Mouse (Mus musculus): ENCODE results near the gene Tead4. TPM values are rescaled to one million over a fixed set of nuclear protein-coding genes. Genes with fewer than 3 reads are reported as not detected.
"Not testable (repeated sequence)": the region's sequence is repeated elsewhere in the genome, so short reads cannot be mapped to it uniquely, and the experiment has no call there.

The Tead4 gene
- polyA plus RNA-seq, 1 experiment from 2014 or later: 1.7 TPM

DNA sequence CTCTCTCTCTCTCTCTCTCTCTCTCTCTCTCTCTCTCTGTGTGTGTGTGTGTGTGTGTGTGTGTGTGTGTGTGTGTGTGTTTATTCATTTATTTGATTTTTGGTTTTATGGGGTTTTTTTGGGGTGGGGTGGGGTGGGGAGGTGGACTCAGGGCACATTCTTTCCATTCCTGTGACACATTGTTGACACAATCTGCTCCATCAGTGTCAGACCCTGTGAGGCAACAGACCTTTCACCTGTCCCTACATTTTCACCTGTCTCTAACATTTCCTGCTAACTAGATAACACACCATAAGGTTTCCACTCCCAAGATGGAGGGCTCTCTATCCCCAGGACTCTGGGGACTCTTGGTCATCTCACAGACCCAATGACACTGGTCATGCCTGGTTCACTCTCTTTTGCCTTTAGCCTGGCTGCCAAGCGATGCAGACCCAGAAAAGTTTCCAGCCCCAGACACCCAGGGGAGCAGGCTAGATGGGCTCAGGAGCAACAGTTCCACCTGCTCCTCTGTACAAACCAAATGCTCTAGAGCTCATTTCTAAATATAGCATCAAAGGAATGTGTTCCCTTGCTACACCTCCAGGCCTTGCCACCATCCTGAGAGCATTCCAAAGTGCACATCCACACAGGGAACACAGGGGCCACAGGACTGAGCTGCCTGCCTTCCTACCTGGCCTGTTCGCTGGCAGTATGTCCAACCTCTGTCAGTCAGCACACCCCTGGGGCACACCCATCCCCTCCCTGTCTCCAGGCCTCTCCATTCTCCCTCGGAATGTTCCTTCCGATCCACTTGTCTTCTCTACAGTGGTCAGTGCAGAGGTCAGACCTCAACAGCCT lies 75.4 kb downstream of the Tead4 start:
- WGBS: 68% methylated on average over 4 of the region's 4 CpGs
- no peaks in the 10 kb centered on the region for H3K27me3 ChIP-seq (ENCODE audit: low read depth, poor library complexity, severe bottlenecking)
- no peaks in the 10 kb centered on the region for H3K36me3 ChIP-seq
- H3K4me3 ChIP-seq: no peak overlapping the region
- H3K4me1 ChIP-seq: peaks cover 4% of the 10 kb centered on the region; the same call in 1 of the 2 replicates
- no peaks in the 10 kb centered on the region for H3K9me3 ChIP-seq (replicated peaks)
- H3K27ac ChIP-seq (replicated peaks): no peak overlapping the region
- DNase-seq (ENCODE audit: low spot score): no peak

DNA sequence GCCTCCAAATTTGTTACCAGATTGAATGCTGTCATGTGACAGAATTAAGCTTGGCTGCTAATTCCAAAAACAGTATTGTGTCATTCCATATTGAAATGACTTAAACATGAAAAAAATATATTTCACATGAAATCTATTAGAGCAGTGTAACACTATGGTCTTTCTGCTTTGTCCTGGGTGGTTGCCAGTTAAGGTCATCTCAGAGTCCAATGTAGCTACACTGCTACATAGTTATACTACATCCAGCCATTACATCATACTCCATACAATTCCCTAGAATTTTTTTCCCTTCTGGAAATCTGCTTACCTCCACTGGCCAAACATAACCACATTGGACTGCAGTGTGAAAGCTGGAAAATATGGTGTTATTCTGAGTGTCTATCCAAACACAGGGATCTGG lies 77.5 kb downstream of the Tead4 start:
- no peaks in the 10 kb centered on the region for H3K36me3 ChIP-seq

GRCm38 (mm10) chr6:128215004-128215403 lies 85.6 kb downstream of the Tead4 start:
- H3K4me1 ChIP-seq; H3K27me3 ChIP-seq (ENCODE audit: low read depth, poor library complexity, severe bottlenecking); H3K36me3 ChIP-seq; H3K4me3 ChIP-seq; H3K27ac ChIP-seq (replicated peaks); DNase-seq (ENCODE audit: low spot score); H3K9me3 ChIP-seq (replicated peaks): not testable (repeated sequence)
- WGBS: 88% methylated on average over 4 of the region's 4 CpGs

More for the DNA sequence above, 77.5 kb downstream of the Tead4 start:
- H3K27ac ChIP-seq (replicated peaks): no peak overlapping the region
- H3K9me3 ChIP-seq (replicated peaks): no peaks in the 10 kb centered on the region
- DNase-seq (ENCODE audit: low spot score): no peak
- H3K4me1 ChIP-seq: peaks cover 4% of the 10 kb centered on the region; the same call in 1 of the 2 replicates
- H3K27me3 ChIP-seq (ENCODE audit: low read depth, poor library complexity, severe bottlenecking): no peaks in the 10 kb centered on the region
- H3K4me3 ChIP-seq: no peak overlapping the region

- H3K9me3 ChIP-seq (replicated peaks); H3K27ac ChIP-seq (replicated peaks); DNase-seq (ENCODE audit: low spot score); H3K4me1 ChIP-seq; H3K36me3 ChIP-seq; H3K27me3 ChIP-seq (ENCODE audit: low read depth, poor library complexity, severe bottlenecking); H3K4me3 ChIP-seq: not testable (repeated sequence)
- WGBS: 92% methylated on average over 1 of the region's 1 CpGs
These were observed 91.4 kb downstream of the Tead4 start for GRCm38 (mm10) chr6:128209199-128209598.

DNA sequence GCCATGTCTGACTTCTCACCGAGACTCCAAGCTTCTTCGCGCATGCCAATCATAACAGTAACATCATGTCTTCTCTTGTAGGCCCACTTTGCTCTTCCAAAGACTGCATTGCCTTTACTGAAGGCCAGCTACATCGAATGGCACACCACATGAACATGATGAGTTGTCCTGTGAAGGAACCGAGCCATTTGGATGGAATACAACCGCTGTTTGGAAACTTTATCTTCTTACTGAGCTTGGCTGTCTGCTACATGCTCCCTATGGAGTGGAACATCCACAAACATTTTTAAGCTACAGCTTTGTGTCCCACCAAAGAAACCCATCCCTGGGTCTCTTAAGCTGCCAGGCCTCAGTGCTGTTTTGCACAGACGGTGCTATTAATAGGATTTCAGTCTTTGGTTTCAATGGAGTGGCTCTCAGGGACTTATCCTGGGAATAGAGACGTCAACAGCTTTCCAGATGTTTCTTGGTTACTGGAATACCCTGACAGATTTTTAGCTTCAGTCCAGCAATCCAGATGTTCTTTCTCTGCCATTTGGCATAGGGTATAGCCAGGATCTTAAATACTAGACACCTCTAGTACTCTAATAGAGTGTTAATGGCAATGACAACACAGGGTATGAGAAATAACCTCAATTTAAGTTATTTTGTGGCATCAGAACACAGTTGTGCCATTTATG lies 92.0 kb downstream of the Tead4 start:
- H3K27ac ChIP-seq (replicated peaks): no peak overlapping the region
- H3K36me3 ChIP-seq: no peaks in the 10 kb centered on the region
- no peaks in the 10 kb centered on the region for H3K27me3 ChIP-seq (ENCODE audit: low read depth, poor library complexity, severe bottlenecking)
- no peak overlapping the region for H3K4me3 ChIP-seq
- no peaks in the 10 kb centered on the region for H3K4me1 ChIP-seq
- H3K9me3 ChIP-seq (replicated peaks): no peaks in the 10 kb centered on the region
- no peak for DNase-seq (ENCODE audit: low spot score)
- WGBS: 84% methylated on average over 8 of the region's 8 CpGs

- Histone ChIP-seq H3K36me3 (no peaks in the 10 kb centered on the region), H3K4me3 (no peak overlapping the region), H3K4me1 (peaks cover 14% of the 10 kb centered on the region), H3K27ac (replicated peaks) (no peak overlapping the region), H3K9me3 (replicated peaks) (no peaks in the 10 kb centered on the region), H3K27me3 (ENCODE audit: low read depth, poor library complexity, severe bottlenecking) (0 out of 2 replicates have a peak, but pooled peaks cover 4% of the 10 kb centered on the region)
- 81% methylated on average over 1 of the region's 1 CpGs for WGBS
- no peak for DNase-seq (ENCODE audit: low spot score)
These were observed 97.1 kb downstream of the Tead4 start for GRCm38 (mm10) chr6:128203557-128203956.

DNA sequence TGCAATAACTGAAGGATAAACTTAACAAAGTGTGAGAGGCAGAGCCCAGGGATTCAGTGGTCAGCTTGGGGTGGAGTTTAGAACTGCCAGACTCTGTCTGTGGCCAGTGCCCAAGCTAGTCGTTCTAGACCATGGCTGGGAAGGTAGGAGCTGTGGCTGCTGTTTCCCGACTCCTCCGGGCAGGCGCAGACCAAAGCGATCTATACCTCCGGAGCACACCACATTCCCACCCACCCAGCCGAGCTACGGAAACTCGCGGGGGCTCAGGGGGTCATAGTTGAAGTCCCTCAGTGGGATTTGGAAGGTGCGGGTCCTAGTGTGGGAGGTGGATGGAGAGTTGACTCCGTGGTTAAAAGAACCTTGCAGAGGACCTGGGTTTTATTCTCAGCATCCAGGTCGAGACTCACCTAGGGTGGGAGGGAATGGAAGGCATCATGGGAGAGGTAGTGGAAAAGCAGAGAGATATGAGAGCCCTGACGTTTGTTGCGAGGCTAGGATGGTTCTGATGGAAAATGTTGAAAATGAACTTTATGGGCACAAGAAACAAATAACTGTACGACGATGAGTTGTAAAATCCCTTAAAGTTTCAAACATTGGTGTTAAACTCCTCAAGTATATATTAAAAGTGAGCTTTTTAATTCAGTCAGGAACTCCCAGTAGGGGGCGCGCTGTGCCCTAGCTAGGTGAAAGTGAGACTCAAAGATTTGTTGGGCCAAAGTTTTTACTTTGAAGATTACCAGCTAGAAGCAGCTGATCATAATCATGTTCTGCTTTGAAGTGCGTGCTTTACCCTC lies 99.6 kb downstream of the Tead4 start:
- H3K9me3 ChIP-seq (replicated peaks): no peaks in the 10 kb centered on the region
- H3K4me1 ChIP-seq: peaks cover 14% of the 10 kb centered on the region
- peak overlapping the region; percentile 74 for H3K4me3 ChIP-seq
- H3K36me3 ChIP-seq: no peaks in the 10 kb centered on the region
- H3K27me3 ChIP-seq (ENCODE audit: low read depth, poor library complexity, severe bottlenecking): 0 out of 2 replicates have a peak, but pooled peaks cover 4% of the 10 kb centered on the region
- WGBS: 1% methylated on average over 20 of the region's 20 CpGs
- DNase-seq (ENCODE audit: low spot score): peak; percentile 53
- H3K27ac ChIP-seq (replicated peaks): peak overlapping the region; percentile 80

GRCm38 (mm10) chr6:128200116-128200846 lies 100.3 kb downstream of the Tead4 start:
- DNase-seq (ENCODE audit: low spot score): peak; percentile 99
- peak overlapping the region; percentile 80 for H3K27ac ChIP-seq (replicated peaks)
- H3K36me3 ChIP-seq: no peaks in the 10 kb centered on the region
- 0 out of 2 replicates have a peak, but pooled peaks cover 4% of the 10 kb centered on the region for H3K27me3 ChIP-seq (ENCODE audit: low read depth, poor library complexity, severe bottlenecking)
- H3K4me1 ChIP-seq: peaks cover 14% of the 10 kb centered on the region
- H3K9me3 ChIP-seq (replicated peaks): no peaks in the 10 kb centered on the region
- peak overlapping the region; percentile 74 for H3K4me3 ChIP-seq
- under 1% methylated on average over 54 of the region's 54 CpGs for WGBS

DNA sequence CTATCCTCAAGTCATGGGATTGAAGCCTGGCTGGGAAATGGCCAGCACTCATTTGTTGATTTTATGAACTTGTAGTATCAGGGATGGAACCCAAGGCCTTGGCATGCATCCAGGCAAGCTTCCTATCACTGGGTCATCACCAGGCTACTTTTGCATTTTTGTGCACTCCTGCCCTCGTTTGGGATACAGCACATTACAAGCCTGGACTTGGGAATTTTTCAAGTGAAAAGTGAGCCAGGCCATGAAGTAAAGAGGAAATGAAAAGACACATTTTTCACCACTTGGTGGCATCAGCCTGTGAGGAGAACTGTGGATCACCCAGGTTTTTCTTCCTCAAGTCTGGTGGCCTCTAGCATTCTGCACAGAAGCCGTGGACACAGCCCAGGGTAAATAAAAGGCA lies 117.1 kb downstream of the Tead4 start:
- Histone ChIP-seq H3K27me3 (ENCODE audit: low read depth, poor library complexity, severe bottlenecking) (no peaks in the 10 kb centered on the region), H3K4me3 (no peak overlapping the region), H3K4me1 (no peaks in the 10 kb centered on the region), H3K27ac (replicated peaks) (no peak overlapping the region), H3K36me3 (no peaks in the 10 kb centered on the region), H3K9me3 (replicated peaks) (no peaks in the 10 kb centered on the region)
- DNase-seq (ENCODE audit: low spot score): no peak
- 68% methylated on average over 2 of the region's 2 CpGs for WGBS

- no peak for DNase-seq (ENCODE audit: low spot score)
- H3K36me3 ChIP-seq: no peaks in the 10 kb centered on the region
- no peak overlapping the region for H3K4me3 ChIP-seq
- H3K27me3 ChIP-seq (ENCODE audit: low read depth, poor library complexity, severe bottlenecking): no peaks in the 10 kb centered on the region
- H3K4me1 ChIP-seq: no peaks in the 10 kb centered on the region
- no peaks in the 10 kb centered on the region for H3K9me3 ChIP-seq (replicated peaks)
- 78% methylated on average over 5 of the region's 5 CpGs for WGBS
- no peak overlapping the region for H3K27ac ChIP-seq (replicated peaks)
These were observed 119.4 kb downstream of the Tead4 start for GRCm38 (mm10) chr6:128181176-128181575.

- no peak for DNase-seq (ENCODE audit: low spot score)
- H3K36me3 ChIP-seq: no peaks in the 10 kb centered on the region
- WGBS: 95% methylated on average over 1 of the region's 1 CpGs
These were observed 121.0 kb downstream of the Tead4 start for GRCm38 (mm10) chr6:128179651-128180050.

DNA sequence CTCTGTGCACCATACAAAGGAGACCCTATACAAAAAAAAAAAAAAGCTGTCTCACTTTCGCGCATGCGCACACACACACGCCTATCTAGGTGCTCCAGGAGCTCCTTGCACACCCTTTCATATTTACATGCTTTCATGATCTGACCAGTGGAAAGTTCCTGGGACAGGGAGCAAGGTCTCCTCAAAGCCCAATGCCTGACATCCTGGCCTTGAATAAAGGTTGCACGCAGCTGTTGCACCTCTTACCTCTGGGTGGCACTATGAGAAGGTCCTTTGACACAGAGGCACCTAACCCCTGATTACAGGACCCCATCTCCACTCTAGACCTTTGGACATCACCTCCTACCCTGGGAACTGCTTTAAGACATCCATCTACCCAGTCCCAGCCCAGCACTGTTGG lies 121.4 kb downstream of the Tead4 start:
- Histone ChIP-seq H3K27me3 (ENCODE audit: low read depth, poor library complexity, severe bottlenecking) (no peaks in the 10 kb centered on the region), H3K4me1 (no peaks in the 10 kb centered on the region), H3K4me3 (no peak overlapping the region), H3K36me3 (no peaks in the 10 kb centered on the region), H3K9me3 (replicated peaks) (no peaks in the 10 kb centered on the region), H3K27ac (replicated peaks) (no peak overlapping the region)
- DNase-seq (ENCODE audit: low spot score): no peak
- WGBS: 70% methylated on average over 5 of the region's 5 CpGs

More at GRCm38 (mm10) chr6:128179651-128180050, 121.0 kb downstream of the Tead4 start:
- Histone ChIP-seq H3K27ac (replicated peaks) (no peak overlapping the region), H3K4me1 (no peaks in the 10 kb centered on the region), H3K4me3 (no peak overlapping the region), H3K9me3 (replicated peaks) (no peaks in the 10 kb centered on the region), H3K27me3 (ENCODE audit: low read depth, poor library complexity, severe bottlenecking) (no peaks in the 10 kb centered on the region)
